Mouse (Mus musculus) kidney, postnatal 0 days (tissue): ENCODE measurements at regions not wholly inside any gene's neighbourhood (a gene's known extent, or its start where the extent isn't known, plus 50 kb on each side); places are given as distances from the start of the nearest gene placed in this dataset.

Experiments
- ATAC-seq: fragments of 200-750 bp; cut with Nextera tagmentation; replicated peaks from 2 replicates; pipeline ENCODE4 v1.8.0; 2017; ENCODE audit warnings: low read depth, moderate number of reproducible peaks, moderate TSS enrichment, moderate library complexity; ENCODE audit not compliant: low FRiP score
- DNase-seq: peaks from one replicate; pipeline ENCODE4 v3.0.0-alpha.2; 2016; ENCODE audit warnings: low spot score
- H3K27ac ChIP-seq: fragments of 300-500 bp; sonication (generic); 2 replicates; pipeline ENCODE4 v1.5.1; 2014; ENCODE audit warnings: mild to moderate bottlenecking
- H3K27me3 ChIP-seq: fragments of 300-500 bp; sonication (generic); 2 replicates; pipeline ENCODE4 v1.6.1; 2014; ENCODE audit warnings: low read length, mixed read lengths; ENCODE audit not compliant: insufficient read depth
- H3K36me3 ChIP-seq: fragments of 300-500 bp; sonication (generic); 2 replicates; pipeline ENCODE4 v1.6.1; 2014; ENCODE audit warnings: low read length, mixed read lengths; ENCODE audit not compliant: insufficient read depth
- H3K4me1 ChIP-seq: fragments of 300-500 bp; sonication (generic); replicated peaks from 2 replicates; pipeline ENCODE4 v1.6.1; 2014; ENCODE audit warnings: antibody characterized with exemption, low read length, mixed read lengths; ENCODE audit not compliant: insufficient read depth
- H3K4me2 ChIP-seq: fragments of 300-500 bp; sonication (generic); 2 replicates; pipeline ENCODE4 v1.6.1; 2014; ENCODE audit warnings: mild to moderate bottlenecking, low read length, moderate library complexity, mixed read lengths
- H3K4me3 ChIP-seq: fragments of 300-500 bp; sonication (generic); replicated peaks from 2 replicates; pipeline ENCODE4 v1.5.1; 2014; ENCODE audit warnings: low read depth, low read length
- H3K9ac ChIP-seq: fragments of 300-500 bp; sonication (generic); 2 replicates; pipeline ENCODE4 v1.6.1; 2014; ENCODE audit warnings: low read depth, low read length
- H3K9me3 ChIP-seq: fragments of 300-500 bp; sonication (generic); replicated peaks from 2 replicates; pipeline ENCODE4 v1.6.1; 2016; ENCODE audit warnings: low read length, inconsistent platforms, mixed read lengths
- CTCF ChIP-seq: IDR thresholded peaks from 2 replicates; pipeline ENCODE4 v1.5.1; 2016; ENCODE audit warnings: antibody characterized with exemption, low read depth, mild to moderate bottlenecking, moderate library complexity
- WGBS: fragments of 180-500 bp; shearing (Covaris S2); extraction: QIAGEN DNeasy Blood & Tissue Kit; methylation state at CpG from one replicate; pipeline ENCODE4 v1.1.7; 2014; 5-methylcytosine and 5-hydroxymethylcytosine counted together

DNA sequence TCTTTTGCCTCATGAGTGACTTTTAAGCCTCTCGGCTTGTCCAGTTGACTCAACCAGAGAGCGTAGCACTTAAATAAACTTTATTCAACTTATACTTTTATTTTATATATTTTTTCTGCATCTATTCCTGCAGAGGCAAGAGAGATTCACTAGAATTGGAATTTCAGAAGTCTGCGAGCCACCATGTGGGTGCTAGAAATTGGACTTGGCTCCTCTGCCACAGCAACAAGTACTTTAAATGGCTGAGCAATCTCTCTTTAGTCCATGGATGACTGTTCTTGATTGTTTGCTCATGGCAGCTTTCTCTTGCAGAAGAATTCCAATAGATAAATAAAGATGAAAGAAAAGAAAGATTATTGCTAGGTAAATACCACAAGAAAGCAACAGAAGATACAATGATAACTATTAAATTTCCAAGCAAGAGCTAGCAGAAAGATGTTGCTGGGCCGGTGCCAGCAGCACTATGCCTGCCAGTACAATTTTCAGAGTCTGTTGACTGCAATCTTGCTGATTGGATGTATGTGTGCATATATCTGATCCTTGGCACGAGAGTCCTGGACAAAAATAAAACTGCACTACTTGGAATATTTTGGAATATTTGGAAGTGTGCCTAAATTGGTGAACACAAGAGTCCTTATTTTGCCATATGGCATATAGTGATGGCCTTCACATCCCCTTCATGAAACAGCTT is 542.6 kb upstream of the A830018L16Rik start:
- no peak for DNase-seq
- ATAC-seq = no peak
- H3K9me3 ChIP-seq = no peaks in the 10 kb centered on the region
- no peak overlapping the region for H3K4me2 ChIP-seq
- no peak overlapping the region for H3K4me3 ChIP-seq
- no peak overlapping the region for H3K9ac ChIP-seq
- H3K27me3 ChIP-seq = no peaks in the 10 kb centered on the region
- no peaks in the 10 kb centered on the region for H3K36me3 ChIP-seq
- 90% methylated on average over 5 of the region's 5 CpGs for WGBS
- H3K27ac ChIP-seq = no peak overlapping the region
- H3K4me1 ChIP-seq = no peaks in the 10 kb centered on the region
- TF ChIP-seq CTCF = no peak

DNA sequence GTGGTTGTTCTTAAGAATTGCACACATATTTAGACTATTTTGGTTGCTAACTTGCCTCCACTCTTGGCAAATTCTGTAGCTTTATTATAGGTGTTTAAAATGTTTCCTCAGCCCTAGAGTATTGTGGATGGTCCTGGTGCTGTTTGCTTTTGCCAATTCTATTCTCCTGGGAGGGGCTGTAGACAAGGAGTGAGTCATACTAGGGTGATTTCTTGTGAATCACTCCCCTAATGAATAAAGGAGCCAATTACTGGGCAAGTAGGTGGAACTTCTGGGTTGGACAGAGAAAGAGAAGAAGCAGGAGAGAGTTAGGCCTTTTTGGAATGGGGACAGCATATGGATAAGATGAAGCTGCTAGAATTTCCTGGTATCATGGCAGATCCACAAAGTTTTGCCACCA is 541.6 kb upstream of the A830018L16Rik start:
- Histone ChIP-seq H3K9ac (no peak overlapping the region), H3K9me3 (no peaks in the 10 kb centered on the region), H3K36me3 (no peaks in the 10 kb centered on the region), H3K4me1 (no peaks in the 10 kb centered on the region), H3K27ac (no peak overlapping the region), H3K27me3 (no peaks in the 10 kb centered on the region), H3K4me2 (no peak overlapping the region), H3K4me3 (no peak overlapping the region)
- ATAC-seq (no peak), DNase-seq (no peak)
- TF ChIP-seq CTCF = no peak

DNA sequence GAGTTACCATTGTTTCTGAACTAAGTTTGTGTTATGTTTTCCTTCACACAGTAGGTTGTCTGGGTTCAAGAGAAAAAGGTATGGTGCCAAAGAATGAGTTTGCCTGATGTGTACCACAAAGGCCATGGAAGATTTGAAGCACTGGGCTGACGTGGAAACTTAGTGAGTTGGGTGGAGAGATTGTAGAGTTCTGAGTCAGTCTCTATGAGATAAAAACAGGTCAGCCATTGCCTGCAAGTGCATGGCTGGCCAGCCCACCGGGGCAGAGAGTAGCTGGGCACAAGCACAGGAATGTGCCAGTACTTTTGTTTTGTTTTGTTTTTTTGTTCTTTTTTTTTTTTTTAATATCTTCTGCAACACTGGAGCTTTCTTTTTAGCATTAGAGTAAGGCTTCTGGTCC is 541.2 kb upstream of the A830018L16Rik start:
- TF ChIP-seq CTCF = no peak
- Histone ChIP-seq H3K4me3 (no peak overlapping the region), H3K4me1 (no peaks in the 10 kb centered on the region), H3K4me2 (no peak overlapping the region), H3K27ac (no peak overlapping the region), H3K36me3 (no peaks in the 10 kb centered on the region), H3K27me3 (no peaks in the 10 kb centered on the region), H3K9me3 (no peaks in the 10 kb centered on the region), H3K9ac (no peak overlapping the region)
- DNase-seq (no peak), ATAC-seq (no peak)
- WGBS = 65% methylated on average over 2 of the region's 2 CpGs

GRCm38 (mm10) chr1:10877391-10878170 is 536.3 kb upstream of the A830018L16Rik start:
- ATAC-seq (no peak), DNase-seq (peak; percentile 18)
- H3K4me3 ChIP-seq = no peak overlapping the region
- H3K27me3 ChIP-seq = no peaks in the 10 kb centered on the region
- no peaks in the 10 kb centered on the region for H3K4me1 ChIP-seq
- no peaks in the 10 kb centered on the region for H3K9me3 ChIP-seq
- no peaks in the 10 kb centered on the region for H3K36me3 ChIP-seq
- 45% methylated on average over 2 of the region's 2 CpGs for WGBS
- TF ChIP-seq CTCF = no peak
- no peak overlapping the region for H3K9ac ChIP-seq
- no peak overlapping the region for H3K4me2 ChIP-seq
- no peak overlapping the region for H3K27ac ChIP-seq

GRCm38 (mm10) chr1:10878221-10878760 is 535.6 kb upstream of the A830018L16Rik start:
- no peak overlapping the region for H3K27ac ChIP-seq
- H3K4me2 ChIP-seq = no peak overlapping the region
- no peaks in the 10 kb centered on the region for H3K27me3 ChIP-seq
- TF ChIP-seq CTCF = no peak
- H3K4me3 ChIP-seq = no peak overlapping the region
- peak; percentile 9 for DNase-seq
- no peaks in the 10 kb centered on the region for H3K9me3 ChIP-seq
- ATAC-seq = no peak
- no peak overlapping the region for H3K9ac ChIP-seq
- H3K36me3 ChIP-seq = no peaks in the 10 kb centered on the region
- H3K4me1 ChIP-seq = no peaks in the 10 kb centered on the region
- 47% methylated on average over 3 of the region's 3 CpGs for WGBS

- TF ChIP-seq CTCF = peak; percentile 20; the same call in 1 of the 2 replicates
- ATAC-seq (no peak), DNase-seq (peak; percentile 38)
- Histone ChIP-seq H3K27me3 (no peaks in the 10 kb centered on the region), H3K4me1 (no peaks in the 10 kb centered on the region), H3K9me3 (no peaks in the 10 kb centered on the region), H3K27ac (no peak overlapping the region), H3K9ac (no peak overlapping the region), H3K36me3 (no peaks in the 10 kb centered on the region), H3K4me2 (0 out of 2 replicates have a peak overlapping the region, but pooled peaks have one; percentile 4), H3K4me3 (no peak overlapping the region)
- WGBS = 58% methylated on average over 12 of the region's 12 CpGs
Measured at GRCm38 (mm10) chr1:10880026-10880727, 533.7 kb upstream of the A830018L16Rik start.
